Mouse (Mus musculus): ENCODE data around the gene Idi1. TPM values are rescaled to one million over a fixed set of nuclear protein-coding genes. Genes with fewer than 3 reads are reported as not detected.
"Not testable (repeated sequence)": the region's sequence is repeated elsewhere in the genome, so short reads cannot be mapped to it uniquely, and the experiment has no call there.

The Idi1 gene
- polyA plus RNA-seq, 1 experiment, result 26.8 TPM

DNA sequence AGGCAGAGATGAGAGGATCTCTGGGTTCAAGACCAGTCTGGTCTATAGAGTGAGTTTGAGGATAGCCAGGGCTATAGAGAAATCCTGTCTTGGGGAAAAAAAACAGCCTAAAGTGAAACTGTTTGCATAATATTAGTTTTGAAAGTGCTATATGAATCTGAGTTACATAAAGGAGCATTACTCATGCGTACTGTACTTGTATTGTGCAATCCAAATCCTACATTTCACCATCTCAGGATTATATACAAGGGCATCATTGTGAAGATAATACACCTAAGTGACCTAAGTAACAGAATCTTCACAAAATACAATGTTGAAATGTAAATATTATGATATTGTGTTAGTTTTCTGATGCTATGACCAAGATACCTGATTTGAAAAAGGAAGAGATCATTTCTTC, 11.5 kb upstream of the Idi1 start:
- Histone ChIP-seq H3K4me1 (ENCODE audit: control insufficient read depth, insufficient read depth, low read length) (peaks cover 3% of the 10 kb centered on the region; the same call in 1 of the 2 replicates), H3K4me3 (replicated peaks; ENCODE audit: extremely low read depth, low read depth, low read length) (no peak overlapping the region)
- WGBS, result 75% methylated on average over 1 of the region's 1 CpGs
- no peak for DNase-seq
- TF ChIP-seq CTCF (IDR thresholded peaks at IDR 0.05; ENCODE audit: insufficient read depth, low read length) (no peak), POLR2A (IDR thresholded peaks at IDR 0.05; ENCODE audit: borderline replicate concordance, extremely low read depth, low read depth, low read length) (no peak)

DNA sequence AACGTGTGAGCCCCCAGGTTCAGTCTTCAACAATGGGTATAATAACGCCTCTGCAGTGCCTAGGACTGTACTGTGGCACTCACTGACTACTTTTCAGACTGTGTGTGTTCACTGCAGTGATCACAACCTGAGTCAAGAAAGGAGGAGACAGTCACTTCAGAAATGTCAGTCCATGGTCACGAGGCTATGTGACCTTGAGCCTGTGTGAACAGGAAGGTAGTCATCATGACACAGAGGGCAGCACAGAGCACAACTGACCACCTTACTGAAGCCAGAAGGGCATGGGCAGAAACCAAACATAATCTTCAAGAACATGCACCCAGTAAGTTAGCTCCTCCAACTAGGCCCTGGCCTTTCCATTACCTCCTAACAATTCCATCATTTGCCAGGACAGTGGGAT, 3.7 kb upstream of the Idi1 start:
- TF ChIP-seq CTCF (IDR thresholded peaks at IDR 0.05; ENCODE audit: insufficient read depth, low read length) (no peak), POLR2A (IDR thresholded peaks at IDR 0.05; ENCODE audit: borderline replicate concordance, extremely low read depth, low read depth, low read length) (no peak)
- no peaks in the 10 kb centered on the region for H3K4me1 ChIP-seq (ENCODE audit: control insufficient read depth, insufficient read depth, low read length)
- WGBS, result 76% methylated on average over 3 of the region's 3 CpGs
- H3K4me3 ChIP-seq (replicated peaks; ENCODE audit: extremely low read depth, low read depth, low read length), result no peak overlapping the region
- DNase-seq, result no peak

DNA sequence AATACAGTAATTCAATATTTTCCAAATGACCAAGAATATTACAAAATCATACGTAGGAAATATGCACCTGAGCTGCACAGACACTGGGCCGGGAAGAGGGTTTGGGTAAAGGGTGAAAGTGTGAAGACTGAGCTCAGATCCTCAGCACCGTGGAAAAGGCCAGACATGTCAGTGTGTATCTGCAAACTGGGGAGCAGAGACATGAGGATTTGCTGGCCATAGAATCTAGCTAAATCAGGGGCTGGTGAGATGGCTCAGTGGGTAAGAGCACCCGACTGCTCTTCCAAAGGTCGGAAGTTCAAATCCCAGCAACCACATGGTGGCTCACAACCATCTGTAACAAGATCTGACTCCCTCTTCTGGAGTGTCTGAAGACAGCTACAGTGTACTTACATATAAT, 1.4 kb upstream of the Idi1 start:
- 74% methylated on average over 5 of the region's 5 CpGs for WGBS
- H3K4me3 ChIP-seq (replicated peaks; ENCODE audit: extremely low read depth, low read depth, low read length), result not testable (repeated sequence)

DNA sequence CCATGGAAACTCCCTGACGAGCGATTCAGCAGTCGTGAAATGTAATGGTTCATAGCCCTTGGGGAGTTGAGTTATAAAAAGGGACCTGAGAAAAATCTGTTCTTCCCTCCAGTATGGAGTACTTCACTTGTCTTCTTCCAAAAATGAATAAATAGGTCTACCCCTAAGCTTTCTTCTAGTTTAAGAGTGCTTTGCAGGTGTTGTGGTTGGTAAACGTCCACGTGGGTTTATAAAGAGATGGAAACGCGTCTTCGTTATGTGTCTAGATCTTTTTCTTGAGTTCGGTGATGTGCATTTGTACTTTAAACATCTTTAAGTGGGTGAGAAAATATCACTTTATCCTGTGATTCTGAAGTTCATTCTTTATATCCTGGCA, 872 bp downstream of the Idi1 start:
- 1% methylated on average over 9 of the region's 9 CpGs for WGBS
- H3K4me3 ChIP-seq (replicated peaks; ENCODE audit: extremely low read depth, low read depth, low read length), result peak overlapping the region; percentile 76
- TF ChIP-seq POLR2A (IDR thresholded peaks at IDR 0.05; ENCODE audit: borderline replicate concordance, extremely low read depth, low read depth, low read length) (no peak), CTCF (IDR thresholded peaks at IDR 0.05; ENCODE audit: insufficient read depth, low read length) (no peak)
- DNase-seq, result no peak
- H3K4me1 ChIP-seq (ENCODE audit: control insufficient read depth, insufficient read depth, low read length), result no peaks in the 10 kb centered on the region

More for the DNA sequence above, 1.4 kb upstream of the Idi1 start:
- not testable (repeated sequence) for DNase-seq; H3K4me1 ChIP-seq (ENCODE audit: control insufficient read depth, insufficient read depth, low read length)

DNA sequence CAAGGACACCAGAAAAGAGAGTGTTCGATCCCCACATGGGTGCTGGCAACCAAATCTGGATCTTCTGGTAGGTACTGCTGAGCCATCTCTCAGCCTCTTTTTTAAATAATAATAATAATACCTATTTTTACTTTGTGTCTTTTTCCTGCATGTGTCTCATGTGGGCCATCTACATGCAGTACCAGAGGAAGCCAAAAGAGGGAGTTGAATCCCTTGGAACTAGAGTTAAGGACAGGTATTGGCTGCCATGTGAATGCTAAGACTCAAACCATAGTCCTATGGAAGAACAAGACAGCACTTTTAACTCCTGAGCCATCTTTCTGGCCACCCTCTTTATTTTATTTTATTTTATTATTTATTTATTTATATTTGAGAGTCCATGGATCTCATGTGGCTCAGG, 3.3 kb downstream of the Idi1 start:
- TF ChIP-seq CTCF (IDR thresholded peaks at IDR 0.05; ENCODE audit: insufficient read depth, low read length) (no peak), POLR2A (IDR thresholded peaks at IDR 0.05; ENCODE audit: borderline replicate concordance, extremely low read depth, low read depth, low read length) (no peak)
- Histone ChIP-seq H3K4me3 (replicated peaks; ENCODE audit: extremely low read depth, low read depth, low read length) (no peak overlapping the region), H3K4me1 (ENCODE audit: control insufficient read depth, insufficient read depth, low read length) (no peaks in the 10 kb centered on the region)
- DNase-seq, result no peak
- WGBS, result 96% methylated on average over 1 of the region's 1 CpGs

DNA sequence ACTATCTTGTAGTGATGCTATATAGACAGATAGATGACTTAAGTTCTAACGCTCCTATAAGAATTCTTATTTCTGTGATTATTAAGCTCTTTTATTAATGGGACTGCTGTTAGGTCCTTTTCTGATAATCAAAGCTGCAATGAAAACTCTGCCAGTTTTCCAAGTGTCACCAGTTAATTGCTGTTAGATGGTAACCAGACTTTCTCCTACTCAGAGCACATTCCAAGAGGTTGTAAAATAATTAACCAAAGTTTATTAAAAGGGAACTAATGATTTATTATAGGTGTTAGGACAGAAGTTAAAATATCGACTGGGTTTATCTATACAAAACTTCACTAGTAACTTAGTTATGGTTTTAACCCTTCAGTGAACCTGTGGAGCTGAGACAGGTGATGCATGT, 20.7 kb downstream of the Idi1 start:
- WGBS, result 78% methylated on average over 2 of the region's 2 CpGs
- not testable (repeated sequence) for DNase-seq; H3K4me1 ChIP-seq (ENCODE audit: control insufficient read depth, insufficient read depth, low read length); H3K4me3 ChIP-seq (replicated peaks; ENCODE audit: extremely low read depth, low read depth, low read length)

DNA sequence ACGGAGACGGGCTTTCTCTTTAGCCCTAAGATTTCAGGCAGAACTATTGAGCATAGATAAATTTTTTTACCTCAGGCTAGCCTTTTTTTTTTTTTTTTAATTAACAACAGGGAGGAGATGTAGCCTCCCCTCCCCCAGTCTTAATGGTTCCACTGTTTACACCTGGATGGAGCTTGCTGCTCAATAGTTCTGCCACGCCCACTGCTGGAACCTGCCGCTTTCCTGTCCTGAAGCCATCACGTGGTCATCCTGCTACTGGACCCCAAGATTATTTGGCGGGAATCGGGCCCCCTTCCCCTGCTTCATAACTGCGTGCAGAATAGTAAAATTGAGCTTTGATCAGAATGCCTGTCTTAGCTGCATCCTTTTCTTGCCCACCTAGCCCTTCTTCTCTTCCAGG, 28.6 kb downstream of the Idi1 start:
- WGBS, result 90% methylated on average over 8 of the region's 8 CpGs

DNA sequence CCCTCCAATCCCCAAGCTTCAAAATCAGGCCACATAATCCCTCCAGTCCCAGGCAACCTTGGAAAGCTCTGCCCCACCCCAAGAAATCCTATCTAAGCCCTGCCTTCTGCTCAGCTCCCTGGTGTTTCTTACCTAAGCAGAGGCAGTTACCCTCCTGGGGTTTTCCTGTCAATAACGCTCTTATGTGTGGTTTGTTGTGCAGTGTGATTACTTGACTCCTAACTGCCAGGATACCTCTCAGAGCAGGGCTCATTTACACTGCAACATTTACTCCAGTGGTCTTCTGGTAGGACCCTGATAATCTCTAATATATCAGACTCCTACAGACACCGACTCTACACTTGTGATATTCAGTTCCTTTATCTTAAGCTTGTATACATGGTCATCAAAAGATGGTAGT, 48.2 kb downstream of the Idi1 start:
- TF ChIP-seq POLR2A (IDR thresholded peaks at IDR 0.05; ENCODE audit: borderline replicate concordance, extremely low read depth, low read depth, low read length) (no peak), CTCF (IDR thresholded peaks at IDR 0.05; ENCODE audit: insufficient read depth, low read length) (no peak)
- DNase-seq, result no peak
- Histone ChIP-seq H3K4me3 (replicated peaks; ENCODE audit: extremely low read depth, low read depth, low read length) (no peak overlapping the region), H3K4me1 (ENCODE audit: control insufficient read depth, insufficient read depth, low read length) (no peaks in the 10 kb centered on the region)
- WGBS, result 51% methylated on average over 2 of the region's 2 CpGs

More for the DNA sequence above, 28.6 kb downstream of the Idi1 start:
- H3K4me3 ChIP-seq (replicated peaks; ENCODE audit: extremely low read depth, low read depth, low read length); H3K4me1 ChIP-seq (ENCODE audit: control insufficient read depth, insufficient read depth, low read length); DNase-seq: not testable (repeated sequence)

DNA sequence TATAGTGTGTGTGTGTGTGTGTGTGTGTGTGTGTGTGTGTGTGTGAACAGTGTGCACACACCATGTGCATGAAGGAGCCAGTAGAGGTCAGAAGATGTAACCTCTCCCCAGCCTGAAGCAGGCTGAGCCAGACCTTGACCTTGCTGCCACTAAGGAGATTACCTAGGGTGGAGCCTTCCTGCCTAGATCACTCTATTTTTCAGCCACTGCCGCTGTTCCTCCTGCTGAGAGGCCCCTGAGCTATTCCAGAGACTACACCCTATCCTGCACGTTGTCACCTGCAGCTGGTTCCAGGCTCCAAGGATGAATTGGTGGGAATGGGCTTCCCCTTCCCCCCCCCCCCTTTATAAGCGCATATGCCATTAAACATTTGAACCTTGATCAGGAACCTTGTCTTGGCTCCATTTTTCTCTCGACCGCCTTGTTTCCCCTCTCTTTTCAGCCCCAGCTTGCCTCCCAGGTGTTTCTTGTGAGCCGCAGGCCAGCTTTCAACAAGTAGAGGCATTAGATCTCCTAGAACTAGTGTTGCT, 52.4 kb downstream of the Idi1 start:
- not testable (repeated sequence) for H3K4me1 ChIP-seq (ENCODE audit: control insufficient read depth, insufficient read depth, low read length); H3K4me3 ChIP-seq (replicated peaks; ENCODE audit: extremely low read depth, low read depth, low read length); DNase-seq
- WGBS, result 82% methylated on average over 6 of the region's 6 CpGs

DNA sequence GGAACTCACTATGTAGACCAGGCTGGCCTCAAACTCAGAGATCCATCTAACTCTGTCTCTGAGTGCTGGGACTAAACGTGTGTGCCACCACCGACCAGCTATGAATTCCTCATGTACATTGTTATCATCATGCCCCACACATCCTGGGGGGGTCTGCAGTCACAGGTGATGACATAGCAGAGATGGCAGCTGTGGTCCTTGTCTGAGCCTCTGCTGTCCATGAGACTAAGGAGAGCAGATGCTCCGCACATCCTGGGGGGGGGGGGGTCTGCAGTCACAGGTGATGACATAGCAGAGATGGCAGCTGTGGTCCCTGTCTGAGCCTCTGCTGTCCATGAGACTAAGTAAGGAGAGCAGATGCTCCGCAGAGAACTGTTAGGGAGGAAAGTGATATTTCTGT, 55.8 kb downstream of the Idi1 start:
- not testable (repeated sequence) for H3K4me1 ChIP-seq (ENCODE audit: control insufficient read depth, insufficient read depth, low read length); H3K4me3 ChIP-seq (replicated peaks; ENCODE audit: extremely low read depth, low read depth, low read length); DNase-seq
- 84% methylated on average over 4 of the region's 4 CpGs for WGBS

DNA sequence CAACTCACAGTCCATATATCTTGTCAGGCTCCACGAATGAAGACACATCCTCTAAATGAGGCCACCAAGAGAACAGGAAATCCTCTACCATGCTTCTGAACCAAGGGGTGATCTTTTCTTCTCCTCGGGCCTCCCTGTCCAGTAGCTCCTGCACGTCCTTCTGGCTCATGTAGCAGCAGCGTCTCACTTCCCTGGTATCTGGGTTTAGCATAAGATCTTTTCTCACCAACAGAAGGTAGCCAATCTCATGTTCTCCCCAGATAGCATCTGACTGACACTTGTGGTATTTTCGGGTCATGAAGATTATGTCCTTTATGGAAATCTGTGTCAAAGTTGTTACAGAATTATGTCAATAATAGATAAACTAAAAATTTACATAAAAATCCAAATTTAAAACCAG, 56.4 kb downstream of the Idi1 start:
- WGBS, result 21% methylated on average over 1 of the region's 5 CpGs

More for the DNA sequence above, 56.4 kb downstream of the Idi1 start:
- H3K4me1 ChIP-seq (ENCODE audit: control insufficient read depth, insufficient read depth, low read length); H3K4me3 ChIP-seq (replicated peaks; ENCODE audit: extremely low read depth, low read depth, low read length); DNase-seq: not testable (repeated sequence)

Other genes starting within 250 kb of the Idi1 start
- gene Wdr37, start 13.6 kb upstream of the Idi1 start, polyA plus RNA-seq (2012; rRNA removed), result 13.7 and 22.3 TPM in 2 replicates
- gene Gm9745, start 62.7 kb downstream of the Idi1 start, polyA plus RNA-seq (2012; rRNA removed), result not detected in 2 replicates
- not detected in 2 replicates for gene Idi2, start 67.4 kb downstream of the Idi1 start, polyA plus RNA-seq (2012; rRNA removed)
- gene Gtpbp4, start 110.6 kb downstream of the Idi1 start, polyA plus RNA-seq (2012; rRNA removed), result 6.1 and 11.3 TPM in 2 replicates
- gene Larp4b, start 208.4 kb downstream of the Idi1 start, polyA plus RNA-seq (2012; rRNA removed), result 17.8 and 23.9 TPM in 2 replicates

All from lung, adult 2 months (tissue).